Mouse (Mus musculus) liver, embryonic 11.5 days (tissue): ENCODE data around the gene Churc1. TPM values are rescaled to one million over a fixed set of nuclear protein-coding genes. Genes with fewer than 3 reads are reported as not detected.

Experiments used
- ATAC-seq: fragments of 200-750 bp; cut with Nextera tagmentation; replicated peaks from 2 replicates; pipeline ENCODE4 v1.8.0; 2017; ENCODE audit warnings: moderate number of reproducible peaks, mild to moderate bottlenecking, moderate TSS enrichment, moderate library complexity; ENCODE audit not compliant: low FRiP score
- DNase-seq: peaks from one replicate; pipeline ENCODE4 v3.0.0-alpha.2; 2017; ENCODE audit warnings: low spot score
- H3K27ac ChIP-seq: fragments of 300-500 bp; sonication (generic); 2 replicates; pipeline ENCODE4 v1.5.1; 2014; ENCODE audit warnings: mild to moderate bottlenecking, low read depth, low read length, control low read depth
- H3K27me3 ChIP-seq: fragments of 300-500 bp; sonication (generic); replicated peaks from 2 replicates; pipeline ENCODE4 v1.6.1; 2014; ENCODE audit warnings: low read length, mixed read lengths; ENCODE audit not compliant: control insufficient read depth, insufficient read depth
- H3K36me3 ChIP-seq: fragments of 300-500 bp; sonication (generic); 2 replicates; pipeline ENCODE4 v1.6.1; 2014; ENCODE audit warnings: mild to moderate bottlenecking, low read length, moderate library complexity, mixed read lengths; ENCODE audit not compliant: control insufficient read depth, insufficient read depth
- H3K4me1 ChIP-seq: fragments of 300-500 bp; sonication (generic); replicated peaks from 2 replicates; pipeline ENCODE4 v1.6.1; 2014; ENCODE audit warnings: low read length, mixed read lengths; ENCODE audit not compliant: control insufficient read depth, insufficient read depth
- H3K4me2 ChIP-seq: fragments of 300-500 bp; sonication (generic); 2 replicates; pipeline ENCODE4 v1.6.1; 2014; ENCODE audit warnings: mild to moderate bottlenecking, control low read depth, moderate library complexity
- H3K4me3 ChIP-seq: fragments of 300-500 bp; sonication (generic); 2 replicates; pipeline ENCODE4 v1.5.1; 2014; ENCODE audit warnings: low read depth, low read length, control low read depth
- H3K9ac ChIP-seq: fragments of 300-500 bp; sonication (generic); 2 replicates; pipeline ENCODE4 v1.6.1; 2014; ENCODE audit warnings: low read depth, low read length, control low read depth
- H3K9me3 ChIP-seq: fragments of 300-500 bp; sonication (generic); 2 replicates; pipeline ENCODE4 v1.6.1; 2016; ENCODE audit warnings: low read length, inconsistent platforms, mixed read lengths; ENCODE audit not compliant: control insufficient read depth
- WGBS: fragments of 180-500 bp; shearing (Covaris S2); extraction: QIAGEN DNeasy Blood & Tissue Kit; methylation state at CpG from one replicate; pipeline ENCODE4 v1.1.7; 2014; 5-methylcytosine and 5-hydroxymethylcytosine counted together
- polyA plus RNA-seq: library from polyadenylated mRNA; unstranded; fragments of >200 nt; fragmentation: Nextera tagmentation; extraction: Ambion mirVana; gene quantifications from 2 replicates; pipeline ENCODE4 v1.2.1, GENCODE M21; 2014

Gene Churc1
- polyA plus RNA-seq, 1 experiment from 2014 or later: 154 TPM

DNA sequence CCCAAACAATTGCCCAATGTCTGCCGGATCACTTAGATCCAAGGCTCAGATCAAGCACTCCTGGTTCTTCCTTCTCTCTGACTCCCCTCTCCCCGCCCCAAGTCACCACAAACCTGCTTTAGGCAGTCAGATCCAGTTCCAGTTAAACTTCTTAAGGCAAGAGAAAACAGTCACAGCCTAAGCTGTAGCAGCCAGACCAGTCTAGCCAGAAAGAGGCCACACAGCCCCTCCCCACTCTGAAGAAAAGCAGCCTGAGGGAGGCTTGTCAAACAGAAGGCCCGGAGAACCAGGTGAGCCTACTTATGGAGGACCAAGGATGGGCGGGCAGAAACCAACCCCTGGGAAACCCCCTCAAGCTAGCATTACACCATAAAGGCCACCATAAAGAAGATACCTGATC, 52.8 kb downstream of the Churc1 start:
- no peak for DNase-seq
- no peak overlapping the region for H3K9ac ChIP-seq
- H3K36me3 ChIP-seq: no peaks in the 10 kb centered on the region
- no peaks in the 10 kb centered on the region; the same call in 1 of the 2 replicates for H3K4me1 ChIP-seq
- H3K9me3 ChIP-seq: no peaks in the 10 kb centered on the region
- H3K4me3 ChIP-seq: no peak overlapping the region
- no peak for ATAC-seq
- no peak overlapping the region for H3K27ac ChIP-seq
- no peak overlapping the region for H3K4me2 ChIP-seq
- peaks cover 46% of the 10 kb centered on the region for H3K27me3 ChIP-seq
- 59% methylated on average over 4 of the region's 4 CpGs for WGBS

DNA sequence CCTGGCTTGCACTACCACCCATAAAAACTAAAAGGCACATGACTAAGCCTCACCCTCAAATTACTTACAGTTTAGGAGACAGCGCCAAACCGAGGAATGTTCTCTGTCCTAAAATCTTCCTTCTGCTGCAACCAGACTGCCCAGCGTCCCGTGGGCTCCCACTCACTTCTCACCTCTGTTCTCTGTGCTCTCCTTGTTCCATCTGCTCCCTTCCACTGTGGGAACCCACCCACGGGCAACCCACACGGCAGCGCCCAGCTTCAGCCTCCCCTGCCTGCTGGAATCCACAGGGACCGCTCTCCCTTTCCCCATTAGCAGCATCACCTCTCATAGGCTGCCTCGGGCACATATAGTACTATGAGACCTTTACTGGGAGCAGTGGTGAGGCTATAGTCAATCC, 53.6 kb downstream of the Churc1 start:
- WGBS: 78% methylated on average over 9 of the region's 9 CpGs
- H3K9ac ChIP-seq: no peak overlapping the region
- no peak overlapping the region for H3K4me2 ChIP-seq
- H3K4me3 ChIP-seq: no peak overlapping the region
- no peak overlapping the region for H3K27ac ChIP-seq
- DNase-seq: no peak
- no peaks in the 10 kb centered on the region for H3K36me3 ChIP-seq
- peaks cover 53% of the 10 kb centered on the region for H3K27me3 ChIP-seq
- H3K4me1 ChIP-seq: no peaks in the 10 kb centered on the region; the same call in 1 of the 2 replicates
- ATAC-seq: no peak
- H3K9me3 ChIP-seq: no peaks in the 10 kb centered on the region

- H3K27me3 ChIP-seq: peaks cover 59% of the 10 kb centered on the region
- H3K36me3 ChIP-seq: no peaks in the 10 kb centered on the region
- no peak for ATAC-seq
- no peak overlapping the region for H3K4me3 ChIP-seq
- no peak overlapping the region for H3K27ac ChIP-seq
- H3K4me2 ChIP-seq: no peak overlapping the region
- no peaks in the 10 kb centered on the region for H3K9me3 ChIP-seq
- WGBS: 74% methylated on average over 6 of the region's 6 CpGs
- H3K9ac ChIP-seq: no peak overlapping the region
- DNase-seq: no peak
- H3K4me1 ChIP-seq: no peaks in the 10 kb centered on the region; the same call in 1 of the 2 replicates
Observed at GRCm38 (mm10) chr12:76819816-76820215, 54.5 kb downstream of the Churc1 start.

DNA sequence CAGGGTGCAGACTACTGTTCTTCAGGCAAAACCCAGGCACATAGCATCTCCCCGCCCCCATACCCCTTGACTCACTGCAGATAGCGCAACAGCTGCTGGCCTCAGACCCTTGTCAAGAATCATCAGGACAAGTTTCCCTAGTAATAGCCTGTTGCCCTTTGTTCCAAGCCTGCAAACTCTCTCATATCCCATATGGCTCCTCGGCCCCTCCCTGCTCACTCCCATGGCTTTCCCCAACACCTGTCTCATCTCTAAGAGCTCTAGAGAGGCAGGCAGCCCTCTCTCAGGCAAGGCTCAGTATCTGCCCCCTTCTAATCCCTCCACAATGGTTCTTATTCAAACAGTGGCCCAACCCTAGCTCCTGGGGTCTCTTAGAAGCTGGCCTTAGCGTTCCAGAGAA, 55.3 kb downstream of the Churc1 start:
- Histone ChIP-seq H3K4me1 (no peaks in the 10 kb centered on the region; the same call in 1 of the 2 replicates), H3K27ac (no peak overlapping the region), H3K36me3 (no peaks in the 10 kb centered on the region), H3K4me2 (no peak overlapping the region), H3K27me3 (peaks cover 62% of the 10 kb centered on the region), H3K9ac (no peak overlapping the region), H3K9me3 (no peaks in the 10 kb centered on the region), H3K4me3 (no peak overlapping the region)
- WGBS: 51% methylated on average over 4 of the region's 4 CpGs
- DNase-seq: no peak
- ATAC-seq: no peak

GRCm38 (mm10) chr12:76822002-76822650, 56.8 kb downstream of the Churc1 start:
- ATAC-seq: peak; percentile 51
- no peak overlapping the region for H3K27ac ChIP-seq
- peak overlapping the region; percentile 97 for H3K4me2 ChIP-seq
- WGBS: 1% methylated on average over 65 of the region's 66 CpGs
- no peaks in the 10 kb centered on the region for H3K36me3 ChIP-seq
- H3K4me1 ChIP-seq: no peaks in the 10 kb centered on the region; the same call in 1 of the 2 replicates
- no peaks in the 10 kb centered on the region for H3K9me3 ChIP-seq
- peak overlapping the region; percentile 61 for H3K4me3 ChIP-seq
- peaks cover 67% of the 10 kb centered on the region for H3K27me3 ChIP-seq
- peak; percentile 59 for DNase-seq
- peak overlapping the region; percentile 57 for H3K9ac ChIP-seq

GRCm38 (mm10) chr12:76822651-76823041, 57.3 kb downstream of the Churc1 start, which contains the start of gene Rab15:
Gene Rab15 (minus strand): TSS chr12:76822908.
- Histone ChIP-seq H3K27ac (no peak within 1 kb of the TSS), H3K4me1 (no peaks in the 10 kb centered on the region; the same call in 1 of the 2 replicates)

DNA sequence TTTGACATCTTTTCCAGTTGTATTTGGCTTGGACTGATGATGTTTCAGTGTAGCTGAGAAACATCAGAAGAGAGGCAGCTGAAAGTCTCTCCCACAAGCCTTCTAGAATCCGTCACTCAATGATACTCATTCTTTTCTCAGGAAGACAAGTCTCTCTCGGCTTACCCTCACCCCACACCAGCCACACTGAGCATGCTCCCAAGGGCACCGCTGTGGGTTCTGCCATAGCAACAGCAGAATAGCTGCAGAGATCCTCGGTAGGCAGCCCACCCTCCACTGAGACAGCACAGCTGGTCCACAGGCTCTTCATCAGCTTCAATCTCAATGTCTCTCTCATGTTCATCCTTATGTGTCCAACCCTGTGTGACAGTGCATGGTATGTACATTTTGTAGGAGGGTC, 59.9 kb downstream of the Churc1 start:
- Histone ChIP-seq H3K4me1 (no peaks in the 10 kb centered on the region; the same call in 1 of the 2 replicates), H3K27me3 (peaks cover 51% of the 10 kb centered on the region), H3K4me2 (no peak overlapping the region), H3K9ac (no peak overlapping the region), H3K36me3 (no peaks in the 10 kb centered on the region), H3K9me3 (no peaks in the 10 kb centered on the region), H3K4me3 (no peak overlapping the region), H3K27ac (no peak overlapping the region)
- ATAC-seq: no peak
- WGBS: 66% methylated on average over 4 of the region's 4 CpGs
- no peak for DNase-seq

More at GRCm38 (mm10) chr12:76822651-76823041, 57.3 kb downstream of the Churc1 start, which contains the start of gene Rab15:
- Histone ChIP-seq H3K4me3 (peak within 1 kb of the TSS; percentile 61), H3K36me3 (no peaks in the 10 kb centered on the region), H3K27me3 (peaks cover 67% of the 10 kb centered on the region), H3K4me2 (peak within 1 kb of the TSS; percentile 97), H3K9me3 (no peaks in the 10 kb centered on the region), H3K9ac (peak within 1 kb of the TSS; percentile 57)
- WGBS: 5% methylated on average over 17 of the region's 17 CpGs
- ATAC-seq (0 out of 2 replicates have a peak, but pooled peaks have one; percentile 47), DNase-seq (no peak)

- H3K4me1 ChIP-seq: peaks cover 4% of the 10 kb centered on the region; the same call in 1 of the 2 replicates
- no peaks in the 10 kb centered on the region for H3K36me3 ChIP-seq
- DNase-seq (no peak), ATAC-seq (no peak)
- no peak overlapping the region for H3K9ac ChIP-seq
- H3K27ac ChIP-seq: no peak overlapping the region
- 4% methylated on average over 3 of the region's 3 CpGs for WGBS
- no peak overlapping the region for H3K4me3 ChIP-seq
- no peak overlapping the region for H3K4me2 ChIP-seq
- no peaks in the 10 kb centered on the region for H3K9me3 ChIP-seq
- H3K27me3 ChIP-seq: no peaks in the 10 kb centered on the region
Observed at GRCm38 (mm10) chr12:76832704-76833103, 67.4 kb downstream of the Churc1 start.
